2 mouse cellular contexts compared by ENCODE assay signal in the genomic region with DNA sequence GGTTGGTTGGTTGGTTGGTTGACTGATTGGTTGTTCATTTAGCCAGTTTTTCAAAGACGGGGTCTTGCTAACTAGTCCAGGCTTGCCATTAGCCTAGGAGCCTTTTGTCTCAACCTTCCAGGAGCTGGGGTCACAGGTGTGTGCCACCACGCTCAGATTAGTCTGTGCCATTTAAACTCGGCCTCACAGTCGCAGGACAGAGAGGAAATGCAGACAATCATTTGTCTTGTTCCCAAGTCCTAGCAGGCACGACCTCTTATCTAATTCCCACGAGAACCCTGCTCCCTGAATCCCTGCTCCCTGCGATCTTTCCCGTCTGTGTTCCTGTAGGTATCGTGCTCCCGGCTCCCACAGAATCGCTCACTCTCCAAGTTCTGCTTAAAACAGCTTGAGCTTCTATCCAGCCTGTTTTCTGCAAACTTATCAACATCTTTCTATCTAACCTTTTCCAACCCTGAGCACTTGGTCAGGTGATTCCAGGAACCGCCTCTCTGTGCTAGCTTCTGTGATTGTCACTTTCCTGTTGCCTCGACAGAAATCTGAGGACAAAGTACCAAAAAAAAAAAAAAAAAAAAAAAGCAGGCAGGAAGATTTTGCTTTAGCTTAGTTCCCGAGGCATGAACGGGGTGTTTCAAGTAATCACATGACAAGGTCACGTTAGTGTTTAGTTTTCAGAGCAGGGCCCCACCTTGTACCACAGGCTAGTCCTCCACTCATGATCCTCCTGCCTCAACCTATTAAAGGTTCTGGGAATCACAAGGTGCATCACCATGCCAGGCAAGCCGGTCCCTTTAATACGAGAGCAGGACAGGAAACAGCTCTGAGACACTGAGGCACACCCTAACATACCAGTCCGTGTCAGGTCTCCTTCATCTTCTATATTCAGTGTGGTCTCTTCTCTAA.
A peak's percentile ranks its signal among the peaks of the same experiment; 100 is the strongest.
TF ChIP-seq lines count a peak whose summit lies in the region.

No protein-coding gene starts in this region.

TF ChIP-seq in CH12.LX, 34 proteins besides CTCF, POLR2A, EP300 and RAD21:
- peak; percentile 39; the same call in 1 of the 2 replicates for TF ChIP-seq BHLHE40 (IDR thresholded peaks at IDR 0.05; ENCODE audit: low read depth, low read length)
- TF ChIP-seq SMC3 (IDR thresholded peaks at IDR 0.05; ENCODE audit: low read depth, low read length), result no peak

TF ChIP-seq in MEL, 35 proteins besides CTCF, POLR2A, EP300 and RAD21:
- peak; percentile 71 for TF ChIP-seq ZNF384 (IDR thresholded peaks at IDR 0.05; ENCODE audit: low read depth, low read length)
- TF ChIP-seq CHD2 (IDR thresholded peaks at IDR 0.05; ENCODE audit: low read length), result no peak
TF ChIP-seq in MEL: peak in this region for 1.
